Mouse (Mus musculus): Measurements from ENCODE around the gene Mut. TPM values are rescaled to one million over a fixed set of nuclear protein-coding genes. Genes with fewer than 3 reads are reported as not detected.

The Mut gene
- 31.1 and 32.0 TPM in 2 replicates for polyA plus RNA-seq (2014; fragmentation: Nextera tagmentation; extraction: Ambion mirVana)

GRCm38 (mm10) chr17:40934420-40935231 is at the start of gene Mut, which contains the start of gene Cenpq:
Mut (plus strand) TSS chr17:40934685.
Cenpq (minus strand) TSS chr17:40935047.
- Histone ChIP-seq H3K36me3 (ENCODE audit: control insufficient read depth, insufficient read depth, low read length) (peaks cover 2% of the 10 kb centered on the region; the same call in 1 of the 2 replicates), H3K9ac (ENCODE audit: low read length) (peak within 1 kb of the TSS; percentile 58), H3K27me3 (ENCODE audit: control insufficient read depth, insufficient read depth, low read length) (no peaks in the 10 kb centered on the region), H3K27ac (ENCODE audit: low read depth, low read length) (peak within 1 kb of the TSS; percentile 63), H3K4me2 (ENCODE audit: low read depth) (peak within 1 kb of the TSS; percentile 61), H3K4me3 (ENCODE audit: low read depth, low read length) (peak within 1 kb of the TSS; percentile 59), H3K9me3 (ENCODE audit: control insufficient read depth, low read length) (no peaks in the 10 kb centered on the region), H3K4me1 (ENCODE audit: control insufficient read depth, insufficient read depth, low read length) (no peaks in the 10 kb centered on the region)
- ATAC-seq (ENCODE audit: insufficient read depth, low FRiP score, low TSS enrichment) = peak; percentile 100
- peak; percentile 96 for DNase-seq (ENCODE audit: low spot score)
- under 1% methylated on average over 50 of the region's 50 CpGs for WGBS

GRCm38 (mm10) chr17:40885155-40885554 is 49.3 kb upstream of the Mut start:
- Histone ChIP-seq H3K36me3 (ENCODE audit: control insufficient read depth, insufficient read depth, low read length) (no peaks in the 10 kb centered on the region), H3K27ac (ENCODE audit: low read depth, low read length) (no peak overlapping the region), H3K4me1 (ENCODE audit: control insufficient read depth, insufficient read depth, low read length) (no peaks in the 10 kb centered on the region), H3K4me3 (ENCODE audit: low read depth, low read length) (no peak overlapping the region), H3K4me2 (ENCODE audit: low read depth) (no peak overlapping the region), H3K9ac (ENCODE audit: low read length) (no peak overlapping the region), H3K9me3 (ENCODE audit: control insufficient read depth, low read length) (no peaks in the 10 kb centered on the region), H3K27me3 (ENCODE audit: control insufficient read depth, insufficient read depth, low read length) (no peaks in the 10 kb centered on the region; the same call in 1 of the 2 replicates)
- WGBS = 86% methylated on average over 4 of the region's 4 CpGs
- DNase-seq (ENCODE audit: low spot score) (no peak), ATAC-seq (ENCODE audit: insufficient read depth, low FRiP score, low TSS enrichment) (no peak)

- Histone ChIP-seq H3K27ac (ENCODE audit: low read depth, low read length) (no peak overlapping the region), H3K4me3 (ENCODE audit: low read depth, low read length) (no peak overlapping the region), H3K27me3 (ENCODE audit: control insufficient read depth, insufficient read depth, low read length) (no peaks in the 10 kb centered on the region), H3K36me3 (ENCODE audit: control insufficient read depth, insufficient read depth, low read length) (no peaks in the 10 kb centered on the region), H3K4me2 (ENCODE audit: low read depth) (no peak overlapping the region), H3K9ac (ENCODE audit: low read length) (no peak overlapping the region), H3K4me1 (ENCODE audit: control insufficient read depth, insufficient read depth, low read length) (no peaks in the 10 kb centered on the region), H3K9me3 (ENCODE audit: control insufficient read depth, low read length) (no peaks in the 10 kb centered on the region)
- no peak for ATAC-seq (ENCODE audit: insufficient read depth, low FRiP score, low TSS enrichment)
- DNase-seq (ENCODE audit: low spot score) = no peak
- WGBS = 85% methylated on average over 4 of the region's 4 CpGs
Observed at GRCm38 (mm10) chr17:40887849-40888536, 46.5 kb upstream of the Mut start.

DNA sequence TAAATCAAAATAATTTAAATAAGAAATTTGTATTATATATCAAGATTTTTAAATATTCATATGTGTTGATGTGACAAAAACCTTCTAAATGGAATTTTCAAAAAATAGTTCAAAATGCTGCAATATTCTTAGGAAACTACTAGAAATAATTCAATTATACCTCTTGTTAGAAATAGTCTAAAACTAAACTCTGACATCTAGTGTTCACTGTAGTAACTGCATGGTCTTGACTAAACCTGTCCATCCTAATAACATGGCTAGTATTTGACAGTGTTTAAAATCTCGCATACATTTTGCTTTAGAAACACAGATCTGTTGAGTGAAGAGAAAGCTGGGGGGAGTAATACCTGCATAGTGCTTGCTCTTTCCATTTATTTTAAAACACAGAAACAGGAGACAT is 37.6 kb upstream of the Mut start:
- no peak overlapping the region for H3K27ac ChIP-seq (ENCODE audit: low read depth, low read length)
- H3K36me3 ChIP-seq (ENCODE audit: control insufficient read depth, insufficient read depth, low read length) = no peaks in the 10 kb centered on the region
- ATAC-seq (ENCODE audit: insufficient read depth, low FRiP score, low TSS enrichment) = no peak
- no peaks in the 10 kb centered on the region for H3K27me3 ChIP-seq (ENCODE audit: control insufficient read depth, insufficient read depth, low read length)
- H3K4me2 ChIP-seq (ENCODE audit: low read depth) = no peak overlapping the region
- H3K4me1 ChIP-seq (ENCODE audit: control insufficient read depth, insufficient read depth, low read length) = no peaks in the 10 kb centered on the region
- H3K9me3 ChIP-seq (ENCODE audit: control insufficient read depth, low read length) = no peaks in the 10 kb centered on the region
- 80% methylated on average over 1 of the region's 1 CpGs for WGBS
- H3K4me3 ChIP-seq (ENCODE audit: low read depth, low read length) = no peak overlapping the region
- H3K9ac ChIP-seq (ENCODE audit: low read length) = no peak overlapping the region
- no peak for DNase-seq (ENCODE audit: low spot score)

DNA sequence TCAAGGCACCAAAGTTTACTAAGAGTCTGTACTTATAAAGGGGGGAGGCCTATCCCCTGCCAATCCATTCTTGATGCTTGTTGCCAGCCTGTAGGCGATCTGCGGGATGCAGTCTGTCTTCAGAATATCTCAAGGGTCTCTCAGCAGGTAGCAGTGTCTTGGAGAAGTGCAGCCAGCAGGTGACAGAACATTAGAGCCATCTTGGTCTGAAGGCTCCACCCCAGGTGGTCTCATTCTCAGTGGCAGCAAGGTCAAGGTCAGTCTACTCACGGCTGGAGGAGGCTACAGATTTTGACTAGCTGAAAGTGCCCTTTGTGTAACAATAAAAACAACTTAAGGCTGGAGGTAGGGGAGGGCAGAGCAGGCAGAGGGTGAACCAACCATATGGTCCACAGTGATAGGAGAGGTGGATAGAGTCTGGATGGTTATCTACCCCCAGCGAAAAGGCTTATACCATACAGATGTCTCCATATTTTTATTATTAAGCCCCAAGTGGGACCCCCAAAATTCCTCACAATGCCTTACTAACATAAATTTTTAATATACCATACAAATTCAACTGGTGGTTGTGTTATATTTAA is 34.6 kb upstream of the Mut start:
- Histone ChIP-seq H3K4me1 (ENCODE audit: control insufficient read depth, insufficient read depth, low read length) (peaks cover 3% of the 10 kb centered on the region; the same call in 1 of the 2 replicates), H3K27ac (ENCODE audit: low read depth, low read length) (no peak overlapping the region), H3K4me2 (ENCODE audit: low read depth) (no peak overlapping the region), H3K9me3 (ENCODE audit: control insufficient read depth, low read length) (no peaks in the 10 kb centered on the region), H3K4me3 (ENCODE audit: low read depth, low read length) (no peak overlapping the region), H3K27me3 (ENCODE audit: control insufficient read depth, insufficient read depth, low read length) (no peaks in the 10 kb centered on the region), H3K36me3 (ENCODE audit: control insufficient read depth, insufficient read depth, low read length) (no peaks in the 10 kb centered on the region), H3K9ac (ENCODE audit: low read length) (no peak overlapping the region)
- DNase-seq (ENCODE audit: low spot score) = no peak
- 41% methylated on average over 4 of the region's 4 CpGs for WGBS
- no peak for ATAC-seq (ENCODE audit: insufficient read depth, low FRiP score, low TSS enrichment)

DNA sequence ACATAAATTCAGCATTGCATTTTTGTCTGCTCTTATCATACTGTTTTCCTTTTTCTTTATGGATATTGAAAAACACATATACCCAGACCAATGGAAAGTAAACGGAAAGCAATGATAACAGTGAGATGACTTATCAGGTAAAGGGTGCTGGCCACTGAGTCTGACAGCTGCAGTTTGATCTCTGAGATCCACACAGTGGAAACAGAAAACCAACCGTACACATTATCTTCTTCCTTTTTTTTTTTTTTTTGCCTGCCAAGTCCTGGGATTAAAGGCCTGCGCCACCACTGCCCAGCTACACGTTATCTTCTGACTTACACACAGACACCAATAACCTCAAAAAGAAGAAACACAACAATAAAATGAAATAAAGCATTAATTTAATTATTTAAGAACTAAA is 31.1 kb upstream of the Mut start:
- no peaks in the 10 kb centered on the region for H3K36me3 ChIP-seq (ENCODE audit: control insufficient read depth, insufficient read depth, low read length)
- WGBS = 78% methylated on average over 4 of the region's 4 CpGs
- ATAC-seq (ENCODE audit: insufficient read depth, low FRiP score, low TSS enrichment) = no peak

GRCm38 (mm10) chr17:40904056-40904597 is 30.4 kb upstream of the Mut start:
- 7% methylated on average over 11 of the region's 11 CpGs for WGBS
- no peaks in the 10 kb centered on the region for H3K9me3 ChIP-seq (ENCODE audit: control insufficient read depth, low read length)
- H3K27me3 ChIP-seq (ENCODE audit: control insufficient read depth, insufficient read depth, low read length) = no peaks in the 10 kb centered on the region
- H3K4me1 ChIP-seq (ENCODE audit: control insufficient read depth, insufficient read depth, low read length) = peaks cover 3% of the 10 kb centered on the region; the same call in 1 of the 2 replicates
- H3K9ac ChIP-seq (ENCODE audit: low read length) = no peak overlapping the region
- H3K4me2 ChIP-seq (ENCODE audit: low read depth) = no peak overlapping the region
- H3K4me3 ChIP-seq (ENCODE audit: low read depth, low read length) = no peak overlapping the region
- no peaks in the 10 kb centered on the region for H3K36me3 ChIP-seq (ENCODE audit: control insufficient read depth, insufficient read depth, low read length)
- no peak overlapping the region for H3K27ac ChIP-seq (ENCODE audit: low read depth, low read length)
- ATAC-seq (ENCODE audit: insufficient read depth, low FRiP score, low TSS enrichment) (no peak), DNase-seq (ENCODE audit: low spot score) (no peak)

More for the DNA sequence above, 31.1 kb upstream of the Mut start:
- Histone ChIP-seq H3K9me3 (ENCODE audit: control insufficient read depth, low read length) (no peaks in the 10 kb centered on the region), H3K4me2 (ENCODE audit: low read depth) (no peak overlapping the region), H3K27me3 (ENCODE audit: control insufficient read depth, insufficient read depth, low read length) (no peaks in the 10 kb centered on the region), H3K4me1 (ENCODE audit: control insufficient read depth, insufficient read depth, low read length) (peaks cover 3% of the 10 kb centered on the region; the same call in 1 of the 2 replicates), H3K4me3 (ENCODE audit: low read depth, low read length) (no peak overlapping the region), H3K9ac (ENCODE audit: low read length) (no peak overlapping the region), H3K27ac (ENCODE audit: low read depth, low read length) (no peak overlapping the region)
- DNase-seq (ENCODE audit: low spot score) = no peak

DNA sequence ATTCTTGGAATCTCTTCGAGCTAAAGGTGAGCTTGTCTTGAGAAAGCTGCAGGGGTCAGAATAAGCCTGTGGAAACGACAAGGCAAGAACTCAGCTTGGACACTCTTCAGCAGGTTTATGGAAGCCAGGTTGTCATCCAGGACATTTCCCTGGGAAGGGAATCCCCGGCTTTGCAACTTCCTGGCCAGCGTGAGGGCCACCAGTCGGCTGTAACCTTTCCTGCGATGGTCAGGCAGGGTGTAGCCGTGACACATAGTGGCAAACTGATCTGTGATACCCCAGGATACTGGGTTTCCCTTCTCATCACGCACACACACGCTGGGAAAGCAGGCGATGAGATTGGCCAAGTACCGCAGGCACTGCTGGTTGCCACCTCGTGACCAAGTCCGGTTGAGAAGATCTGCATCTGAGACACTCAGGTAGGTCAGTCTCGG is 29.7 kb upstream of the Mut start:
- Histone ChIP-seq H3K27ac (ENCODE audit: low read depth, low read length) (no peak overlapping the region), H3K27me3 (ENCODE audit: control insufficient read depth, insufficient read depth, low read length) (no peaks in the 10 kb centered on the region), H3K4me1 (ENCODE audit: control insufficient read depth, insufficient read depth, low read length) (peaks cover 3% of the 10 kb centered on the region; the same call in 1 of the 2 replicates), H3K4me2 (ENCODE audit: low read depth) (peak overlapping the region; percentile 31), H3K9ac (ENCODE audit: low read length) (no peak overlapping the region), H3K36me3 (ENCODE audit: control insufficient read depth, insufficient read depth, low read length) (no peaks in the 10 kb centered on the region), H3K9me3 (ENCODE audit: control insufficient read depth, low read length) (no peaks in the 10 kb centered on the region), H3K4me3 (ENCODE audit: low read depth, low read length) (no peak overlapping the region)
- 8% methylated on average over 14 of the region's 14 CpGs for WGBS
- ATAC-seq (ENCODE audit: insufficient read depth, low FRiP score, low TSS enrichment) (no peak), DNase-seq (ENCODE audit: low spot score) (peak; percentile 11)

Data from neural tube, embryonic 11.5 days (tissue).